Mouse (Mus musculus) ZHBTc4 (cell line): ENCODE results near the gene Dazap2.

ENCODE experiments used
- DNase-seq: peaks from one replicate; pipeline ENCODE4 v3.0.0-alpha.2; 2011; ENCODE audit warnings: low read depth, low spot score

The Dazap2 gene

DNA sequence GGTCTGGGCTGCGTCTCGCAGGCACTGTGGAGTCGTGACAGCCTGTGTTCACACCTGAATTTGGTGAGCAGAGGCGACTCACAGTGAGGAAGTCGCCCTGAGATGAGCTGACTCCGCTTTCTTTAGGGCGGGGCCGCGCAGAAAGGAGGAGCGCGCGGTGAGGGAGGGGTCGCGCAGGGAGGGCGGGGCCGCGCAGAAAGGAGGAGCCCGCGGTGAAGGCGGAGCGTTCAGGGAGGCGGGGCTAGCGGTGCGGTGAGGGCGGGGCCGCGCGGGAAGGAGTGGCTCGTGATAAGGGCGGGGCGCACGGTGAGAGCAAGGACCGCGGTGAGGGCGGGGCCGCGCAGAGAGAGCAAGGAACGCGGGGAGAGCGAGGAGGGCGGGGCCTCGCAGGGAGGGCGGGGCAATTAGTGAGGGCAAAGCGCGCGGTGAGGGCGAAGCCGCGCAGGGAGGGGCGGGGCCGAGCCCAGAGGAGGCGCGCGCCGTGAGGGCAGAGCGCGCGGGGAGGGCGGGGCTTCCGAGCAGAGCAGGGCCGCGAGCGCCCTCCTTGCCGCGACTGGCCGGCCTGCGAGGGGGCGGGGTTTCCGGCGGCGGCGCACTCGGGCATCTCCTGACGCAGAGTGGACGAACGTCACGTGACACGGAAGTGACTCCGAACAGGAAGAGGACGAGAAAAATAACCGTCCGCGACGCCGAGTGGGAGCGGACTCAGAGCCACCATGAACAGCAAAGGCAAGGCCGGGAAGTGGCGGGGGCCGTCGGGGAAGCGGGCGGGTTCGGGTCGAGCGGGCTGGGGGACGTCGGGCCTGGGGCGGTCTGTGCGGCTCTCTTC is at the start of gene Dazap2:
TSS of gene Dazap2 (plus strand) at position 354 of the 829 bp plus-strand sequence.
- DNase-seq = peak; percentile 99

DNA sequence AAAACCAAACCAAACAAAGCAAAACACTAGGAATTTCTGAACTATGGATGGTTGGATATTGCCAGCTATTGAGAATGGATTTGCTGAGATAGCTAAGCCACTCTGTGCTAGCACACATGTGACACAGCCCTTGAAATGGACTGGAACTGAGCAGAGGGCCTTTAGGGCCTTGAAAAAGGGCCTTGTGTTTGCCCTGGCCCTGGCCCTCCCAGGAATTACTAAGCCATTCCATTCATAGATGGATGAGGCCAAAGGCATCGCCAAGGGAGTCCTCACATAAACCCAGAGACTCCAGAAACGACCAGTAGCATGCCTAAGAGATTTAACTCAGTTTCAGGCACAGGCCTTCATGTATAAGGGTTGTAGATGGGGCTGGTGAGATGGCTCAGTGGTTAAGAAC is 48.6 kb upstream of the Dazap2 start:
- no peak for DNase-seq

DNA sequence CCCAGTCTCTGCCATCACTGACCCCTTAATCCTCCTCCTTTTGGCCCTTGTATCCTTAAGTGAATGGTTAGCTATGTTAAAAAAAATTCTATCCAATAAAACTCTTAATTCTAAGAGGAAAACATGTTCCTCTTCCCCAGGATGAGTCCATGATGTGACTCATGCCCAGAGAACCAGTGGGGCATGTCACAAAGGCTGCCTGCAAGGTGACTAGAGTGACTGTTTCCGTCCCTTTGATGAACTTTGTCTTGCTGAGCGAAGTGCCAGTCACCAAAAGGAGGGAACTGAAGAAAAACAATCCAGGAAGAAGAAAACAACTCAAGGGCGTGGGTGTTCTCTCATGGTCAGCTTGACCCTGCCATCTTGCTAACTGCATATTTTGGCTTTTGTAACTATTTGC is 45.9 kb upstream of the Dazap2 start:
- no peak for DNase-seq

DNA sequence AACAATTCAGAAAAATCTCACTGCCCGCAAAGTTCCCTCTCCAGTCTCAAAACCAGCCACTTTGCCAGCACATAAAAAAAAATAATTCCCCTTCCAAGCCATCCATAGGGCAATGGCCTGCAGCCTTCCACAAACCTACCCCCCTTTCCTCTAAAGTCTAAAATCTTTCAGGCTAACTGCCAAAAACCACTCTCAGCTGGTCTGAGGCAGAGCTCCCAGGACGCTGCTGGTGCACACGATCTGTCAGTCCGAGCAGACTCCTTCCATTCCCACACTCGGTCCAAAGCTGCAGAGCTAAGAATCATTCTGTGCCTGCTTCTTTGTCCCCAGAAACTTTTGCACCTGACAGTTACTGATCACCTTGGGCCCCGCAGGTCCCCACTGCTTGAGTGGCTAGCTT is 41.2 kb upstream of the Dazap2 start:
- DNase-seq = no peak

DNA sequence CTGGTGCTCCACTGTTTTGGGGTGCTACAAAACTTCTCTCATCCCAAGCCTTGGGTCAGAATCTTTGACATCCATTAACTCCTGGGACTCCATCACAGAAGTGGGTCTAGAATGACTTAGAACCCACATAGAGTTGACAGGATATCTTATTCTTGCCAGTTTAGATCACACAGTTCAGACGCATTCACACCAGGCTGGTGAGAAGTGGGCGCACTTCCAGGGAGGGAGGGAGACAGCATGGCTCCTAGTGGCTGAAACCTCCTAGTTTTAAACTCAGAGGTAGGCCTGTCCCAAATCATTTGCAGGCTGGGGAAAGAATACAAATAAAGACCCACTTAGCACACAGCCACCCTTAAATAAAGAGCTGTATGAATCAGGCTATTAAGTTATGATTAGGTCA is 40.8 kb upstream of the Dazap2 start:
- DNase-seq = no peak

DNA sequence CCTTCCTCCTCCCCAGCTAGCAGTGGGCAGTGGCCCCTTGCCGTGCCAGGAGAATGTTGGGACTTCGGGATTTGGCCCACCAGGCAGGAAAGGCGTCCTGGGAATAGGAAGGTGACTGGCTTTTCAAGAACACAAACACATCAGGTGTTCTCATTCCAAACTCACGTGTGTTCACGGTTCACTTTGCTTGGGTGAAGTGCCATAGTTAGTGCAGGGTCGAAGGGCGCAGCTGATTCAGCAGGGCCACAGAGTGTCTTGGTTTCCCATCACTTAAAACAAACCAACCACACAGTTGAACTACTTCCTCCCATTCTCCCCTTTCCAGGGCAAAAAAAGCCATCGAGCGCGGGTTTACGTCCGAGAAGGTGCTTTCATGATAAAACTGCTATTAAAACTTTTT is 39.8 kb upstream of the Dazap2 start:
- DNase-seq = no peak

DNA sequence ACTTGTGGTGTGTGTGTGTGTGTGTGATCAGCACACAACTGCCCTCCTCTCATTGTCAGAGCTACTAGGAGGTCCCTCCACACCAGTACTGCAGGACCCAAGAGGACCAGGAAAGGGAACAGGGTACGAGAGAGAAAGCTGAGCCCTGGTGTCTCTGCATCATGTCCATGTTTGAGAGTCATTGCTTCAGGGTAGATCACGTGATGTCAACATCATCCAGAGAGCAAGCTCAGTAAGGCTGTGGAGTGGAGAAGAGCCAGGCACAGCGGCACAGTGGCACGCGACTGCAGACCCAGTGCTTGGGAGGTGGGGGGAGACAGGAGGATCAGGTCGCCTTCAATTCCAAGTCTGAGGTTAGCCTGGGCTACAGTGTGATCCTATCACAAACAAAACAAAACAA is 38.8 kb upstream of the Dazap2 start:
- no peak for DNase-seq

DNA sequence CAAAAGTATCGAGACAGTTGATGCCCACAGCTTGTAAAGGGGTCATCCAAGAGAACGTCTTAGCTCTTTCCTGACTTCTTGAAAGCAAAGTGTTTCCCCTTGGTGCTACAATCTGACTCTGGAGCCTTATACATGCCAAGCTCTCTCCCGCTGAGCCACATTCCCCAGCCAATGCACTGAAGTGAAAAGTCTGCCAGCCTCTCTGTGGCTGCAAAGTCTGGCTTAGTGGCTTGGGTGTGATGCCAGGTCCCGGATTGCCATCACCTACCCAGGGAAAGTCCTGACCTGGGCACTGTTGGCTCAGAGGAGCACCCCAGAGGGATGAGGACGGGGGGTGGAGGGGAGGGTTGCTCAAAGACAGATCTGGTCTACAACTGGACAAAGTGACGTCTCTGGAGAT is 38.3 kb upstream of the Dazap2 start:
- DNase-seq = no peak

DNA sequence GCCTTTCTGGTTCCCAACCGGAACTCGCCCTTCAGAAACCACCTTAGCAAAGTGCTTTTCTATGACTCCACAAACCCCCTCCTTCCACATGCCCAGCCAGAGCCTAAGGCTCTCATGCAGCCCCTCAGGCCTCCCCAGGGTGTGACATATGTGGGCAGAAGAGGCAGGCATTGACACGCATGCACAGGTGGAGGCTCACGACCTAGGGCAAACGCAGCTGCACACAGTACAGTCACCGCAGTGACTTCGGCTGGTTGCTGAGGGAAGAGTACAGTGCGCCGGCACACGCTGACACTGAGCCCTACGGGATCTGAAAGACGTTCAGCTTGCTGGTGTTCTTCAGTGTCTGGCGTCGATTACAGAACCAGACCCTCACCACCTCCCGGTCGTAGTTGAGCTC is 37.2 kb upstream of the Dazap2 start:
- DNase-seq = no peak

DNA sequence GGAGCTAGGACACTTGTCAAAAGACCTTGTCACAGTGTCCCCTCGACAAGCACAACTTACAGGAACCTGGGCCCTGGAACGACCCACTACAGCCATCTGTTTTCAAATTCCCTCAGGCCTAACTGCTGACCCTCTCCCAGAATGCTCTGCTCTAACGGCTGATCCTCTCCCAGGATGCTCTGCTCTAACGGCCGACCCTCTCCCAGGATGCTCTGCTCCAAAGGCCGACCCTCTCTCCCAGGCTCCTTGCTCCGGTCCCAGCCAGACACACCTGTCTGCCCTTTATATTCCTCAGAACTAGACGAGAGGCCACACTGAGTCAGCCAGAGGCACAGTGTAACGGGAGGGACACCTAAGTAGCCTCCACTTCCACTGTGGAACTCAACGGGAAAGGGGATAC is 35.0 kb upstream of the Dazap2 start:
- peak; percentile 51 for DNase-seq

DNA sequence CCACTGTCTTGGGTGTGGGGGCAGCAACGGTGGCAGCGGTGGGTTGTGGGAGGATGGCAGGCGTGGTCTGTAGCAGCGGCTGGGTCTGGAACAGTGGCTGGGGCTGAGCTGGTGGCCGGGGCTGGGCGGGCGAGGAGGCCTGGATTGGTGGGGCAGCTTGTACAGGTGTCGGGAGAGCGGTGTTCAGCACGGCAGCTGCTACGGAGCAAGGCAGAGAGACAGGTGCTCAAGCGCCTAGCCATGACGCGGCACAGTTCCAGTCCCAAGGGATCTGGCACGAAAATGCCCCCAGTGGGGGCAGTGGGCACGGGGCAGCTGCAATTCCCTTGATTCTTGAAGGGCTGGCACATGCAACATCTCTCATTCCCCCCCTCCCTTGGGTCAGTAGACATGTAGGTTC is 29.2 kb upstream of the Dazap2 start:
- DNase-seq = no peak

DNA sequence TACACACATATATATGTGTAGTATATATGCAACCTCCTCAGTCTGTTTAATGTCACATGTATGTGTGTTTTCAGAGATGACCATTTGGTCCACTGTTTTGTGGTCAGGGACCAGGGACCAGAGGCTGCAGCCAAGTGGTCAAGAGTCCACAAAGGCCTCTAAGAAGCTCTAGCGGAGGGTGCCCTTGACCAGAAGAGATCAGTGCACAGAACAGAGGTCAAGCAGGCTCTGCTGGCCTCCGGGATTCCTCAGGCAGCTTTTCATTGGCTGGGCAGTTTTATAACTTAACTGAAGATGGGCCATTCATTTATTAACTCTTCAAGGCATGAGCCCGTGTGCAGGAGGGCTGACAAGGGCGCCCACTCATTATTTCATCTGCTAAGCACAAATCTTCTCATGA is 28.0 kb upstream of the Dazap2 start:
- no peak for DNase-seq

DNA sequence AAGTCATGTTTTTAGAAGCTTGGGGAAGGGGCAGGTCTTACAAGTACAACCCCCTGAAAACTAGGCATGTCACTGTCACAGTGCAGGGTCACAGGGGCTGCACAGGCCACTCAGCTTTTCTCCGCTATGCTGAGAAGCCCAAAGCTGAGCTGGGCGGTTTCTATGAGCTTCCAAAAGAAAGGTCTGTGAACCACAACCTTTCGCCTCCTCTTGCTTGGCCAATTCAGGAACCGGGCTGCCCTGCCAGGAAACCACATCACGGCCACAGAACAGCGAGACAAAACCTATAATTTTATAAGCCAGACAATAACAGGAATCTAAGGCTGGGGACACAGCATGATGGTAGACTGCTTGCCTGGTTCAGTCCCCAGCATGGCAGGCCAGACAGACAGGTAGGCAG is 26.9 kb upstream of the Dazap2 start:
- no peak for DNase-seq

DNA sequence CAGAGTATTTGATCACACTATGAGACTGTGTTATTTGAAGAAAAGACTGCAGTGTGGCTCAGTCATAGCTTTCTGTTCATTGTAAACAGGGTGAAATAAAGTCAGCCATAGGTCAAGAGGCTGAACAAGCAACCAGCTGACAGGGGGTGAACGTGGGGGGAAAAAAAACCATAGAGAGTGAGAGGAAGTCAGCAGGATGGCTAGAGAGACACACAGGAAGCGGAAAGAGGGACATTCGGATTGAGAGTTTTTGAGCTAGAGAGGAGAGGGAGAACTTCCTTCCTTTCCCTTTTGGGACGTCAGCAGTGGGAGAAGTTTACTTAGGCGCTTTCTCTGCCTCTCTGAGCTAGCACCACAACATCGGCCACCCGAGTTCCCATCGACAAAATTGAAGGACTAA is 24.7 kb upstream of the Dazap2 start:
- DNase-seq = no peak

DNA sequence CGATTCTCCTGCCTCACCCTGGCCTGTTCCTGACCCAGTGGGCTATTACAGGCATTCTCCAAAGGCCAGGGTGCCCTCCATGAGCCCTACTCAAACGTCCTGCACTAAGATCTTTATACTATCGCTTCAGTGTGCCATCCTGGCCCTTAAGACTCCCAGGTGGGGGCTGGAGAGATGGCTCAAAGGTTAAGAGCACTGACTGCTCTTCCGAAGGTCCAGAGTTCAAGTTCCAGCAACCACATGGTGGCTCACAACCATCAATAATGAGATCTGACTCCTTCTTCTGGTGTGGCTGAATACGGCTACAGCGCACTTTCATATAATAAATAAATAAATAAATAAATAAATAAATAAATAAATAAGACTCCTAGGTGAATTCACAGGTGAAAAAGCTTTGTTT is 22.3 kb upstream of the Dazap2 start:
- DNase-seq = no peak

DNA sequence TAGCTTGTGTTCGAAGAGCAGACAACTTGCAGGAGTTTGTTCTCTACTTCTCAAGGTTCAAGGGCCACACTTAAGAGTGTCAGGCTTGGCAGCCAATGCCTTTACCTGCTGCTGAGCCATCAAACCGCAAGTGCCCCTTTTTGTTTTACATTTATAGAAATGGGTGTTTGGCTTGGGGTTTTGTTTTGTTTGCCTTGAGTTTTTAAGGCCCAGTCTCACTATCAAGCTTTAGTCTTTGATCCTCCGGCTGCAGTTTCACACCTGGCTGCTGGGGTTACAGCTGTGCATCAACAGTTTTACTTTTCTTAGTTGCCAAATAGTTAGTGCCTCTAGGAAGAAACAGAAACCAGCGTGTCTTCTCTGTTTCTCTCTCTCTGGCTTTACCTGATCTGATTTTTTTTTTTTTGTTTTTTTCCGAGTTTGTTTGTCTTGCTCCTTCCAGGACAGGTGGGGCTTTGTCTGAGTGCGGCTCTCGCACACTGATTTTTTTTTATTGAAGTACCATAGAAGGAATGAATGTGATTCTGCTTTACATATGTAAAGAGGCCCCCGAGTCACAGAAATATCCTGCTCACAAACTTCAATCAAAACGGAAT is 16.8 kb upstream of the Dazap2 start:
- no peak for DNase-seq

DNA sequence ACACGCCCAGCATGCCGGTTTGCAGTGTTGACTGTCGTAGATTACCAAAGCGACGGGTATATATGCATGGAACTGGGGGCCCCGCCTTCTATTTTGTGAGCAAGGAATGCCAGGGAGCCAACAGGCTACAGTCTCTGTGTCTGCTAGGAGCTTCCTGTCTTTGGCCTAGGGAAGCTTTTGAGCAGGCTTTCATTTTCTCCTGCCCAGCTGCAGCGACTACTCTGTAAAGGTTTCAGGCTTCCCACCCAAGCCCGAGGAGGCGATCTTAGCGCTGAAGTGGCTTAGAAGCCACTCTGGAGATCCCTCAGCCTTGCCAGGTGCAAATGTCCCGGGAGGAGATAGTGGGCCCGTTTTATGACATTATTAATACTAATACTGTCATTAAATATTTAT is 16.3 kb upstream of the Dazap2 start:
- DNase-seq = peak; percentile 59

DNA sequence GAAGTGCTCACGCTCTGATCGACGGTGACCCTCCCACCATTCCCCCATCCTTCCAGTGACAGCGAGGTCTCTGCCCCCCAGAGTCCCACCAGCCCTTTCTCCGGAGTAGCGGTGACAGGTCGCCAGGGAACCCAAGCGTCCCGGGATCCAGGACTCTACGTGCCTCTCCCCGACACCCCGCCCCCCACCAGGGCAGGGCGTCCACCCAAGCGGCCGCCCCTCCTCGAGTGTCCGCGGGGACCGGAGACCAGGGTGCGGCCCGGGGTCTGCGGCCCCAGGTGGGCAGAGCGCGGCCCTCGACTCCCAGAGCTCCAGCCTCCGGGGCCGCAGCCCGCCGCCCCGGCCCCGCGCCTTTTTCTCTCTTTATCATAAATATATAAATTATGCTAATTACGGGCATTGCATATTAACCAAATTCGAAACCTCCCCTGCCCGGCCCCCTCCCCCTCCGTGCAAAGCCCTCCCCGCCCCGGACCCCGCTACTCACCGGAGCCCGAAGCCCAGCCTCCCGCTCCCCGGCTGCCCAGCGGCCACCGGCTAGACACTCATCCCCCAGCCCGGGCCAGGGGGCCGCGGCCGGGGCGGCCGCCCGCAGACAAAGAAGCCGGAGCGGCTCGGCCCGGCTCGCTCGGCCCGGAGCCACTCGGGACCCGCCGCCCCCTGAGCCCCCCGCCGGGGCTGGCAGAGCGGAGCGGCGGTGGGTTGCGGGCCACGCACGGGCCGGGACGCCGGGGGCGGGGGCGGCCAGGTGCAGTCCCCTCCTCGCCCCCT is 15.7 kb upstream of the Dazap2 start, which contains the start of gene Pou6f1:
TSS of gene Pou6f1 (minus strand) at position 709 of the 771 bp plus-strand sequence.
- DNase-seq = no peak

DNA sequence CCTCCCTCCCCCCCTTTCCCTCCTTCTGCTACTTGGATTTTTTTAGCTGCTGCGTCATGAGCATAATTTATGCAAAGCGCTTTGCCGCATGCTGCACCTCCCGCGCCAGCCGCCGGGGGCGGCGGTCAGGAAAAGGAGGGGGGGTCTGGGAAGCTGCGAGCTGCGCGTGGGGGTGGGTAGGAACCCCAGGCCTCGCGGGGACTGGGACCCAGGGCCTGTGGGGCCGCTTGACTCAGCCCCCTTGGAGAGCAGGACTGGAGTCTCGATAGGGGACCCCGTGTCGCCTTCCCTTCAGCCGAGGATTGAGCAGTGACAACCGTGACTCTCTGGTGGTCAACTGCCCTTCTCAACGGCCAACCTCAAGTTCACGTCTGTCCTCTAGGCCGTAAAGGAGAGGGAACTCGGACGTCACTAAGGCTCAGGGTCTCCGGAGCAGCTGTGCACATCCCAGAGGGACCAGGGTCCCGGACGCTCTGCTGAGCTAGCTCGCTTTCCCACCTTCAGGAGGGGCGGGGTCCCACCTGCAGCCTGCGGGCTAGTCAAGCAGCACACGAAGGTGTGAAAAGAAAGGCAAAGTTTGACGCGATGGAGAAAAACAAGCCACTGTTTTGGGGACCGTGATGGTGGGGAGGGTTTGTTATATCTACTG is 15.0 kb upstream of the Dazap2 start:
- peak; percentile 83 for DNase-seq

DNA sequence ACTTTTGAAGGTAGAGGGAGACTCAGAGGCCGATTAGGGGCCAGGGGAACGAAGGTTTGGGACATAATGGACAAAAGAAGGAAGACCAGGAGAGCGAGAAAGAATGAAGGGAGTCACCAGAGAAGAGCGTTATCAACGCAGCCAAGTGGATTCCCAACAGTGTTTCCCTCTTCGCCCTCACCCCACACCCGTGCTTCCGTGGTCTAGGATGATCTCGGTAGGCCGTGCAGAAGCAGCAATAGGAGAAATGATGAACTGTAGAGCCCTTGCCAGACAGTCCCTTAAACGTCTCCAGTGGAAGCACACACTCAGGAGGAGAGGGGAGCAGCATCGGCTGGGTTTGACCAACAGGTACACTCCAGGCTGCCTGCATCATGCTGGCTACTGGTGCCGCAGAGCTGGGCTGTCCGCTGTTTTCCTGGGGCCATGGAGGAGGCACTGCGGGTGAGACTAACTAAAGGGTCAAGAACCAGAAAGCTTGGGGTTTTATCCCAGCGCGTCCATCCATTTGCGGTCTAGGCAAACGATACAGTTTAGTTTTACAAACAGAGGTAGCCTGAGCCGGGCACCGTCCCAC is 14.4 kb upstream of the Dazap2 start:
- DNase-seq = no peak

DNA sequence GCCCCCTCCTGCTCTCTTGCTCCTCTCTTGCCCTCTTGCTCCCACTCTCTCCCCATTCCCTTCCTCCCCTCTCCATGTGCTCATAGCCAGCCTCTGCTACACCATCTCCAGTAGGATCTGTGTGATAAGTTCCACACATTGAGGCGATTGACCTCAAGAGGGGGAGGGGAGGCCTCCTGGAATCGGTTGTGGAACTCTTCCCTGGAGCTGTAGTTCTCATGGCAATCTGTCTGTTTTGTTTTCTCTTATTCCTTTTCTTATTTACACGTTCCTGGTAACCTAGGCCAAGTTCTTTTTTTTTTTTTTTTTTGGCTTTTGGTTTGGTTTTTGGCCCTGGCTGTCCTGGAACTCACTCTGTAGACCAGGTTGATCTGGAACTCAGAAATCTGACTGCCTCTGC is 13.5 kb upstream of the Dazap2 start:
- DNase-seq = no peak

DNA sequence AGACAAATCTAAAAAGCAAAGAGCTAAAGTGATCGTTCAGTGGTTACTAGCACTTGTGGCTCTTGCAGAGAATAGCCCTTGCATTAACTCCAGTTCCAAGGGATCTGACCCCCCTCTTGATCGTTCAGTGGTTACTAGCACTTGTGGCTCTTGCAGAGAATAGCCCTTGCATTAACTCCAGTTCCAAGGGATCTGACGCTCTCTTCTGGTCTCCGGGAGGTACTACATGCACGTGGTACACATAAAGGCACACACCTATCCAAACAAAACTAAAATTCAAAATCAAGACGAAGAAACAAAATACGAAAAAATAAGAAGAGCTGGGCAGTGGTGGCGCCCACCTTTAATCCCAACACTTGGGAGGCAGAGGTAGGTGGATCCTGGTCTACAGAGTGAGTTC is 8.5 kb upstream of the Dazap2 start:
- DNase-seq = peak; percentile 60
